Mouse (Mus musculus): ENCODE measurements around the gene Patj. TPM values are rescaled to one million over a fixed set of nuclear protein-coding genes. Genes with fewer than 3 reads are reported as not detected.

The Patj gene
- 24.9 and 26.3 TPM in 2 replicates for polyA plus RNA-seq (2016; fragmentation: Nextera tagmentation; extraction: Ambion mirVana)

DNA sequence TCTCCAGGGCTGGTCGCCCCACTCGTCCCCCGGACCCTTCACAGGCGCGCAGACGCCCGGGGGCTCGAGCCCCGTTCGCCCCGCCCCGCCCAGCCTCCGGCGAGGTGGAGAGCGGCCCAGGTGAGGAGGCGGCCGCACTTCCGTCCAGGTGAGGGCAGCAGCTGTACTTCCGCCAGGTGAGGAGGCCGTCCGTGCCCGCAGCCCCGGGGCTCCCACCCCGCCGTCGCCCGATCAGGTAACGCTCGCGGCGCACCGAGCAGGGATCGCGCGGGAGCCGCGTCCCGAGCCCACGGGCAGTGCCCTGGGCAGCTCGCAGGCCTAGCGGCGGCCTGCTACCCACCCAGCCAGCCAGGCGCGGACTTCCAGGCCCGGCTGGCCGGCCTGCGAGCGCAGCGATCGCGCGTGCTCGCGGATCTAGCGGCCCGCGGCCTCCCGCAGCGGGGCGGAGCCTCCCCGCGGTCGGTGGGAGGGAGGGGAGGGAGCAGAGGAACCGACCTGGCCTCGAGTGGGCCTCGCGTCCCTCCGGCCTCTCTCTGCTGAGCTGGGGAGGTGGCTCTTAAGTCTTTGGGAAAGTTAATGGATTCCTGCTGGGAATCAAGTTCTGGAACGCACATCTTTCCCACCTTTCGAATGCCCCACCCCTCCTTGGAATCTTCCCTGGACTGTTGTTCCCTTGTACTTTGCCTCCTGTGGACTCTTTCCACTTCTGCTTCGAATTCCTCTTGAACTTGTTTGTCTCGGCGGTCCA is at the start of gene Patj:
TSS of gene Patj (plus strand) at position 96 of the 748 bp plus-strand sequence.
- ATAC-seq (ENCODE audit: insufficient number of reproducible peaks, insufficient read depth, low FRiP score, low TSS enrichment, low read depth), result peak; percentile 87

DNA sequence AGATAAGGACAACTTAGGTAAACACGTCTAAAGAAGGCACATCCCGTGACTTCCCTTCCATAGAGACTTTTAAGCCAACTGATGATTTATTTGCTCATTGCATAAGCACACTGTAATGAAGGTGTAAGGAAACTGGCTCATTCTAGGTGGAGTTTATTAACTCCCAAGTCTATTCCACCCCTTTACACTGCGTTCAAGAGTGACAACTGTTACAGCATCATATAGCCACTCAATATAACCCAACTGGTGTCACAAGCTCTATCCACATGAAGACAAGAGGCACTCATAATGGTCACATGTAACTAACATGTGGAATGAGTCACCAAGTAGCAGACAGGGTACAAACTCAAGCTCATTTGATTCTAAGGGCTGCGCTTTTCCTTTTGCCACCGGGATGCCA is 47.0 kb upstream of the Patj start:
- no peak overlapping the region for H3K27ac ChIP-seq
- H3K9me3 ChIP-seq, result no peaks in the 10 kb centered on the region
- H3K9ac ChIP-seq (replicated peaks), result no peak overlapping the region
- no peak for ATAC-seq (ENCODE audit: insufficient number of reproducible peaks, insufficient read depth, low FRiP score, low TSS enrichment, low read depth)
- peaks cover 11% of the 10 kb centered on the region; the same call in 1 of the 2 replicates for H3K36me3 ChIP-seq
- H3K27me3 ChIP-seq, result no peaks in the 10 kb centered on the region
- no peak overlapping the region for H3K4me2 ChIP-seq
- WGBS, result 69% methylated on average over 5 of the region's 5 CpGs
- H3K4me1 ChIP-seq (replicated peaks), result no peaks in the 10 kb centered on the region
- no peak overlapping the region for H3K4me3 ChIP-seq (replicated peaks)

More for the DNA sequence above, at the start of gene Patj:
- under 1% methylated on average over 55 of the region's 73 CpGs for WGBS
- H3K36me3 ChIP-seq, result no peaks in the 10 kb centered on the region
- peak within 1 kb of the TSS; percentile 98 for H3K9ac ChIP-seq (replicated peaks)
- H3K4me1 ChIP-seq (replicated peaks), result peaks cover 2% of the 10 kb centered on the region
- no peaks in the 10 kb centered on the region for H3K9me3 ChIP-seq
- H3K27ac ChIP-seq, result peak within 1 kb of the TSS; percentile 91
- H3K4me3 ChIP-seq (replicated peaks), result peak within 1 kb of the TSS; percentile 80
- no peaks in the 10 kb centered on the region for H3K27me3 ChIP-seq
- peak within 1 kb of the TSS; percentile 76 for H3K4me2 ChIP-seq

DNA sequence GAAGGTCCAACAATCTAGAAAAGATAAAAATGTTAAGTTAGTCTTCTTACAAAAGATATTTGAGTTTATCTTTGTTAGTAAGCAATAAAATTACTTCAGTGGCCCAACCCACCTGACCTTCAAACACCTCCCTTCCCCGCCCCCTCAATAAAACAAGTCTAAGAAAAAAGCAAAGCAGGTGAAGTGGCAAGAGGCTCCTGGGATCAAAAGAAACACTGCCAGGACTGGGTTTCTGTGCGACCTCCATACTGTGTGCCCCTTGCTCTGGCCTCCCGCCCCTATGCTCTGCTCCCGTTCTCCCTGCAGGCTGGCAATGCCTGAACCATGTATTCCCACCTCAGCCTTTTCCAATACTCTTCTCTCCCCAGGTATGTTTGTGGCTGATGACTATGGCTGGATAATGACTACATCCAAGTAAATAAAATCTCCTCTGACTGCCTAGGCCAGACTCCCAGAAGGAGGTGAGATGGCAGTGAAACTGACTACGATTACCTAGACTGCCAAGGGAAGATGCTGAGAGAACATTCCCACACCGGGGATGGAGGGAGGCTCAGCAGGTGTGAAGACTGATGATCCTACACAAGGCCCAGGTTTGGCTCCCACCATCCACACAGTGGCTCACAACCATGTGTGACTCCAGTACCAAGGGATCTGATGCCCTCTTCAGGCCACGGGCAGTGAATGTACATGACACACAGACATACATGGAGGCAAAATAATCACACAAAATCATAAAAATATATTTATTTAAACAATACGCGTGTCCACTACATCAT is 37.4 kb upstream of the Patj start:
- WGBS, result 86% methylated on average over 9 of the region's 9 CpGs
- Histone ChIP-seq H3K4me1 (replicated peaks) (no peaks in the 10 kb centered on the region), H3K9ac (replicated peaks) (no peak overlapping the region), H3K27me3 (no peaks in the 10 kb centered on the region), H3K36me3 (peaks cover 73% of the 10 kb centered on the region), H3K4me3 (replicated peaks) (no peak overlapping the region), H3K9me3 (no peaks in the 10 kb centered on the region), H3K4me2 (no peak overlapping the region), H3K27ac (no peak overlapping the region)
- no peak for ATAC-seq (ENCODE audit: insufficient number of reproducible peaks, insufficient read depth, low FRiP score, low TSS enrichment, low read depth)

DNA sequence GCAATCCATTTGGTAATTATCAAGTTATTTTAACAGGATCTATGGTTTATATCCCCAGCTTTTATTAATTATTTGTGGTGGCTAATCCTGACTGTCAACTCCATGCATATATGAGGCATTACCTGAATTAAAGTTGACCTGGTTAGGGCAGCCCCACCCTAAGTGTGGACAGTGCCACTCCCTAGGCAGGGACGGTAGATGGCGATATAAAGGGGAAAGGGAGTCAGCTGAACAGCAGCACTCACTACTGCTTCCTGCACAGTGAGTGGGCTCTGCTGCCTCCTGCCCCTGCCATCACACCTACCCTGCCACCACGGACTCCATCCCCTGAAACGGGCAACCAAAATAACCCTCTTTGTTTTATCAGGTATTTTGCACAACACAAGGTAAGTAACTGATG is 20.2 kb upstream of the Patj start:
- no peak overlapping the region for H3K9ac ChIP-seq (replicated peaks)
- H3K4me2 ChIP-seq, result no peak overlapping the region
- no peaks in the 10 kb centered on the region for H3K9me3 ChIP-seq
- ATAC-seq (ENCODE audit: insufficient number of reproducible peaks, insufficient read depth, low FRiP score, low TSS enrichment, low read depth), result no peak
- peaks cover 34% of the 10 kb centered on the region for H3K36me3 ChIP-seq
- no peak overlapping the region for H3K4me3 ChIP-seq (replicated peaks)
- no peaks in the 10 kb centered on the region for H3K27me3 ChIP-seq
- no peak overlapping the region for H3K27ac ChIP-seq
- WGBS, result 58% methylated on average over 4 of the region's 4 CpGs
- H3K4me1 ChIP-seq (replicated peaks), result no peaks in the 10 kb centered on the region

DNA sequence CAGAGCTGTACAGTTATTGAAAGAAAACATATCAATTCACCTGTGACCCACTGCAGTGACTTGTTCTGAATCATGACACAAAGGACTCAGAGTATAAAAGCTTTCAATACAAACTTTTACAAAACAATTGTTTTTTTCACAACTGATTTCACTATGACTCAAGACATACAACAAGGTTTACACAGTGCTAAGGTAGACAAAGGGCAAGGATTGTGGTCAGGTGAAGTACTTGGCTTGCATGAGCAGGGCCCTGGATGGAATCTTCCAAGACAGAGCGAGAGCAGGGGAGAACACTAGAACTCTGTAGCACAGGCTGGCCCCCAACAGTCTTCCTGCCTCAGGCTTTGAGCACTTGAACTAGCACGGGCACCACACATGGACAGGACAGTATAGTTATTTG is 18.6 kb upstream of the Patj start:
- ATAC-seq (ENCODE audit: insufficient number of reproducible peaks, insufficient read depth, low FRiP score, low TSS enrichment, low read depth), result no peak
- peaks cover 22% of the 10 kb centered on the region for H3K36me3 ChIP-seq
- no peaks in the 10 kb centered on the region for H3K9me3 ChIP-seq
- 93% methylated on average over 2 of the region's 2 CpGs for WGBS
- no peak overlapping the region for H3K9ac ChIP-seq (replicated peaks)
- H3K27ac ChIP-seq, result no peak overlapping the region
- no peak overlapping the region for H3K4me2 ChIP-seq
- H3K4me3 ChIP-seq (replicated peaks), result no peak overlapping the region
- H3K27me3 ChIP-seq, result no peaks in the 10 kb centered on the region
- H3K4me1 ChIP-seq (replicated peaks), result peaks cover 7% of the 10 kb centered on the region

DNA sequence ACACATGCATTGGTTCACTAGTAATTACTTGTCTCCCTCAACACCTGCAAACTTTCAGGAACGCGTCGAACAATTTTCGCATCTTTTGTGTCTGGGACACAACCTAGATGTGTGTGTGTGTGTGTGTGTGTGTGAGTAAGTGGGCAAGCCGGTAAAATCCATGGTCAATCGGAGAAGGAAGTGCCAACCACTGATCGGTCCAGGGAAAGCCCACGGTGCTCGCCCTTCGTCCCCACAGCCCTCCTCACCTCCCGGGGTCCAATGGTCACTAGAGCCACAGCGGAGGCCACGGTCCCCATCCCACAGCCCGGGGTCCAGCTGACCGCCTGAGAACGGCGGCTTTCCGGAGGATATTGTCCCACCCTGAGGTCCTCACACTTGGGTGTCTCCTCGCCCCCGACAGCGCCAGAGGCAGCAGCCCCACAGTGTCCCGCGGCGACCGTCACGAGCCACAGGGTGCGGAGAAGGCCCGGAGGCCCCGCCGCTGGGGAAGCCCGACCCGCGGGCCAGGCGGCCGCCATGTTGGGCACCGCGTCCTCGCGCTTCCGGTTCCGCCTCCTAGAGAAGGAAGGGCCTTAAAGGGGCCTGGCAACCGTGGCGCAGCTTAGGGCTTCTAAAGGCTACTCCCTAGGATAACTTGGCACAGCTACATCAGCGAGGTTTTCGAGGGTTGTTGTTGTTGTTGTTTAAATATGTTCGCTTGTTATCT is 12.7 kb upstream of the Patj start, which contains the start of gene Tm2d1:
TSS of gene Tm2d1 (minus strand) at position 591 of the 709 bp plus-strand sequence.
- H3K9ac ChIP-seq (replicated peaks), result peak within 1 kb of the TSS; percentile 97
- H3K9me3 ChIP-seq, result no peaks in the 10 kb centered on the region
- H3K36me3 ChIP-seq, result peaks cover 12% of the 10 kb centered on the region
- peak within 1 kb of the TSS; percentile 60 for H3K4me2 ChIP-seq
- under 1% methylated on average over 42 of the region's 46 CpGs for WGBS
- H3K27me3 ChIP-seq, result no peaks in the 10 kb centered on the region
- H3K27ac ChIP-seq, result peak within 1 kb of the TSS; percentile 85
- H3K4me1 ChIP-seq (replicated peaks), result peaks cover 11% of the 10 kb centered on the region
- ATAC-seq (ENCODE audit: insufficient number of reproducible peaks, insufficient read depth, low FRiP score, low TSS enrichment, low read depth), result peak; percentile 92
- peak within 1 kb of the TSS; percentile 93 for H3K4me3 ChIP-seq (replicated peaks)

DNA sequence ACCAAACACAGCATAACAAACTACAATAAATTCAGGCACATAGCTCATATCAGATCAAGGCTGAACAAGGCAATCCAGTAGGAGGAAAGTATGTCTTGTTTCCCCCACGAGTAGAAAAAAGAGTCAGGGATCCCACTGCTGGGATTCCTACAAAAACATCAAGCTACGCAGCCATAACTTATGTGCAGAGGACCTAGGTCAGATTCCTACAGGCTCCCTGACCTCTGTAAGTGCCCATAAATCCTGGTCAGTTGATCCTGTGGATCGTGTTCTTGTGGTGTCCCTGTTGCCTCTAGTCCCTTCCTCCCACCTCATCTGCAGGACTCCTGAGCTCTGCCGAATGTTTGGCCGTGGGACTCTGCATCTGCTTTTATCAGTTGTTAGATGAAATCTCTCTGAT is 10.5 kb upstream of the Patj start:
- ATAC-seq (ENCODE audit: insufficient number of reproducible peaks, insufficient read depth, low FRiP score, low TSS enrichment, low read depth), result no peak
- no peaks in the 10 kb centered on the region for H3K27me3 ChIP-seq
- no peak overlapping the region for H3K9ac ChIP-seq (replicated peaks)
- no peak overlapping the region for H3K27ac ChIP-seq
- peaks cover 11% of the 10 kb centered on the region for H3K4me1 ChIP-seq (replicated peaks)
- no peak overlapping the region for H3K4me2 ChIP-seq
- H3K36me3 ChIP-seq, result no peaks in the 10 kb centered on the region
- 24% methylated on average over 5 of the region's 5 CpGs for WGBS
- no peak overlapping the region for H3K4me3 ChIP-seq (replicated peaks)
- no peaks in the 10 kb centered on the region for H3K9me3 ChIP-seq

DNA sequence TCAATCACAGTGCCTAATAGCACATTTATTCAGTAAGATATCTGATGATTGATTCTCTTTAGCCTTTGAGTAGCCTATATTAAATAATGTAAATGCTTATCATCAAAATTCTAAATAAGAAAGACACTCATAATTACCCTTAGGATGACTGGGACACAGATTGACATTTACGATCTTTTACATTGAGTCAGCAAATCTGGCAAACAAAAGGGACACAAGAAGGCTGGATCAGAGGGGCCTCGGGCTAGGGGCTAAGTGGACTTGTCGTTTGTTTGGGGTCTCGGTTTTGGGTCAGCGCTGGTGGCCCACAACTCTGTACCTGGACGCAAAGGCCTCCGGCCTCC is 267 bp upstream of the Patj start:
- no peaks in the 10 kb centered on the region for H3K27me3 ChIP-seq
- H3K27ac ChIP-seq, result peak overlapping the region; percentile 91
- H3K4me2 ChIP-seq, result peak overlapping the region; percentile 76
- H3K4me3 ChIP-seq (replicated peaks), result peak overlapping the region; percentile 80
- H3K4me1 ChIP-seq (replicated peaks), result no peaks in the 10 kb centered on the region; the same call in 1 of the 2 replicates
- ATAC-seq (ENCODE audit: insufficient number of reproducible peaks, insufficient read depth, low FRiP score, low TSS enrichment, low read depth), result no peak
- H3K9ac ChIP-seq (replicated peaks), result peak overlapping the region; percentile 98
- H3K9me3 ChIP-seq, result no peaks in the 10 kb centered on the region
- H3K36me3 ChIP-seq, result no peaks in the 10 kb centered on the region
- 6% methylated on average over 7 of the region's 7 CpGs for WGBS

DNA sequence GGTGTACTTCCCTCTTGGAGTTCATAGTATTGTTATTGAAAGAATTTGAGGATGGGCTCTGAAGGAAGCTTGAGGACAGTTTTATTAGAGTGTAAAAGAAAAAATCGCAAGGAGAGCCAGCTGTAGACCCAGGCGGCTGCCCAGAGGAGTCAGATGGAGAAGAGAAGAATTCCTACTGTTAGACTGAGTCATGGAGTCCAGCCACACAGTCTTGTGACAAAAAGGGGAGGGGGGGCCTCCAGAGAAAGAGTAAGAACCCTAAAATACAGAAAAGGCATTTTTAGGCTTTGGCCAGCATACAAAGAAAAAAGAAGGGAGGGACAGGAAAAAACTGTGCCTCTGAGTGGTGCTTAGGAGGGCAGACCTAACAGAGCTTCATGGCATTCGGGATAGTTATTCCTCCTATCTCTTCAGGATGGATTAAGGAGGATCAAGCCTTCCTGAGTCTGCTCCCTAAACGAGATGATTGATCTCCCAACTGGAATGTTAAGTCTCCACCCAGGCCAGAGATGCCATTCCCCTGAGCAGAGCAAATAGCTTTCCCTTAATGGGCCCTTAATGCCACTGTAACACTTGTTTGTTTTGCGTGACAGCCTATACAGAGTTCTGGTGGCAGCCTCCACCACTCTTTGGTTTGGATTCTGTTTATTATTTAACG is 5.5 kb downstream of the Patj start:
- Histone ChIP-seq H3K9ac (replicated peaks) (no peak overlapping the region), H3K9me3 (no peaks in the 10 kb centered on the region), H3K36me3 (no peaks in the 10 kb centered on the region), H3K4me3 (replicated peaks) (no peak overlapping the region), H3K4me2 (no peak overlapping the region), H3K27ac (no peak overlapping the region), H3K4me1 (replicated peaks) (peaks cover 8% of the 10 kb centered on the region), H3K27me3 (no peaks in the 10 kb centered on the region)
- no peak for ATAC-seq (ENCODE audit: insufficient number of reproducible peaks, insufficient read depth, low FRiP score, low TSS enrichment, low read depth)
- WGBS, result 19% methylated on average over 6 of the region's 6 CpGs

DNA sequence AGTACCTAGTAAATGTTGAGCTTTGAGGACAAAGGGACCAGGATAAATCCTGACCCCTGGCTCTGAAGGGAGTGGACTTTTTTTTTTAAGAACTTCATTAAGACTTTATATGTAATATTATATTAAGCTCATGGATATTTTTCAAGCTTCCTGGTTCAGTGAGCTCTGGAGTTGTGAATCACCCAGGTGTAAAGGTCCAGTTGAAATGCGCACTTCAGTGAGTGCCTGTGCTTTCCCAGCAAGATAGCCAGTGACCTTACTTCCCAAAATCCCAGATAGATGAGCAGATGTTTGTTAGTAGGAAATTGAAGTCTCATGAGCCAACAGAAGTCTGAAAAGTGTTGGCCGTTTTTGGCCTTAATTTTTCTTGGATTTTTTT is 6.0 kb downstream of the Patj start:
- H3K9ac ChIP-seq (replicated peaks), result no peak overlapping the region
- H3K4me3 ChIP-seq (replicated peaks), result no peak overlapping the region
- no peaks in the 10 kb centered on the region for H3K27me3 ChIP-seq
- H3K36me3 ChIP-seq, result no peaks in the 10 kb centered on the region
- peaks cover 8% of the 10 kb centered on the region for H3K4me1 ChIP-seq (replicated peaks)
- WGBS, result 66% methylated on average over 2 of the region's 2 CpGs
- H3K27ac ChIP-seq, result no peak overlapping the region
- H3K4me2 ChIP-seq, result no peak overlapping the region
- H3K9me3 ChIP-seq, result no peaks in the 10 kb centered on the region
- ATAC-seq (ENCODE audit: insufficient number of reproducible peaks, insufficient read depth, low FRiP score, low TSS enrichment, low read depth), result no peak

DNA sequence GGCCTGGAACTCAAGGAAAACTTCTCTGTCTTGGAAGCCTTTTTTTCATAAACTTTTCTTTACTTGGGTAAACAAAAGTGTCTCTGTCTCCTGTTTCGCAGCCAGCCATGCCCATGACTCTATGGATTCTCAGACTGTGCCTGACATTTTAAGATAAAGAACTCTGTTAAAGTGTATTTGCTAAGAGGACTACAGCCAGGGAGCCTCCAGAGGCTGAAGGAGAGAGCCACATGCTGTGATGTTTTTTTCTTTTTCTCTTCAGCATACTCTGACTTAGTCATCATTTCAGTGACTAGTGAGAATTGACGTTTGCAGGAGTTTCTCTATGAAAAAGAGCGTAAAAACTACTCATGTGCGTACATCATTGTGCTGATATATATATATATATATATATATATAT is 7.9 kb downstream of the Patj start:
- no peaks in the 10 kb centered on the region for H3K9me3 ChIP-seq
- H3K36me3 ChIP-seq, result peaks cover 10% of the 10 kb centered on the region; the same call in 1 of the 2 replicates
- ATAC-seq (ENCODE audit: insufficient number of reproducible peaks, insufficient read depth, low FRiP score, low TSS enrichment, low read depth), result no peak
- WGBS, result 90% methylated on average over 4 of the region's 4 CpGs
- H3K4me2 ChIP-seq, result no peak overlapping the region
- H3K4me1 ChIP-seq (replicated peaks), result peaks cover 8% of the 10 kb centered on the region
- H3K4me3 ChIP-seq (replicated peaks), result no peak overlapping the region
- H3K27me3 ChIP-seq, result no peaks in the 10 kb centered on the region
- no peak overlapping the region for H3K27ac ChIP-seq
- no peak overlapping the region for H3K9ac ChIP-seq (replicated peaks)
